Mouse (Mus musculus) c-Kit-positive CD71-positive TER-119-negative erythroid progenitor cells, embryonic 14.5 days (primary cell): ENCODE results near the gene Olfr316.

Source experiments
- DNase-seq: peaks from one replicate; pipeline ENCODE4 v3.0.0-alpha.2; 2013; ENCODE audit warnings: low read depth

Gene Olfr316

GRCm38 (mm10) chr11:58804393-58804792 is 51.9 kb downstream of the Olfr316 start:
- DNase-seq: no peak
